Mouse (Mus musculus): ENCODE measurements at regions not wholly inside any gene's neighbourhood (a gene's known extent, or its start where the extent isn't known, plus 50 kb on each side); places are given as distances from the start of the nearest gene placed in this dataset.
A peak's percentile ranks its signal among the peaks of the same experiment; 100 is the strongest.

DNA sequence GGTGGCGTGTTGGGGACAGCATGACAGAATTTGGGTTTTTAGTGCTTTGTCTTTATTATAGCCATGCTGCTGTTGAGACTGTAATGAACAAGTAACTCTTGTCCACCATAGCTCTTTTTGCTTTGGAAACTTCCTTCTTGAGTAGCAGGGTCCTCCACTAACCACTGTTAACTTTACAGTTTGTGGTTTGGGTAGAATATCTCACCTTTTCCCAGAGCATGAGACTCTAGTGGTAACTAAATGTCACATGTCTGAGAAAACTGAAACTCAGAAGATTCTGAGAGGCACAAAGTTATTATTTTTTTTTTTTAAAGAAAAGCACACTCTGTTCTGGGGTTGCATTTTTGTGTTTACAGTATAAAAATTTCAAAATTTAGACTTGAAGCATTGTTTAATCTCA is 897.7 kb downstream of the Car8 start:
- Histone ChIP-seq H3K36me3 (no peaks in the 10 kb centered on the region), H3K4me1 (no peaks in the 10 kb centered on the region), H3K9me3 (no peaks in the 10 kb centered on the region), H3K27me3 (replicated peaks) (no peaks in the 10 kb centered on the region), H3K4me2 (replicated peaks) (no peak overlapping the region), H3K27ac (no peak overlapping the region), H3K4me3 (no peak overlapping the region), H3K9ac (no peak overlapping the region)
- 86% methylated on average over 1 of the region's 1 CpGs for WGBS
- ATAC-seq (ENCODE audit: low FRiP score, low read depth): no peak

DNA sequence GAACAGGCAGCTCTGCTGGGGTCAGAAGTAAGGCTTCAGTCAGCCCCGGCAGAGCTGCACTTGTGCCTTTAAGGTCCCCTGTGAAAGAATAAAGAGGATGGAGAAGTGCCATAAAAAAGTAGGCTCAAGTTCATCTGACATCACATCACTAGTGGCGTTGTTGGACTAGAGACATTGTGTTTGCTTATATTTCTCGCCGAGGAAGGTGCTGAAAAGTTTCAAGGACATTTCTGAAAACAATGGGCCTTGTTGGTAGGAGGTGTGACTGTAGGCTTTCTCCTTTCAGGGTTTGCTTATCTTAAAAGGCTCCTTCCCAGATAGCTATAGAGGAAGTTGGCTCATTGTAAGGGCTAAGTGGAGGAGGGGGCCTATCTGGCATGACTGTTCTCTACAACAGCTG is 924.6 kb downstream of the Car8 start:
- 83% methylated on average over 4 of the region's 4 CpGs for WGBS
- Histone ChIP-seq H3K36me3 (no peaks in the 10 kb centered on the region), H3K9ac (no peak overlapping the region), H3K27me3 (replicated peaks) (no peaks in the 10 kb centered on the region), H3K9me3 (no peaks in the 10 kb centered on the region), H3K4me3 (no peak overlapping the region), H3K4me2 (replicated peaks) (no peak overlapping the region), H3K27ac (no peak overlapping the region), H3K4me1 (no peaks in the 10 kb centered on the region)
- ATAC-seq (ENCODE audit: low FRiP score, low read depth): no peak

DNA sequence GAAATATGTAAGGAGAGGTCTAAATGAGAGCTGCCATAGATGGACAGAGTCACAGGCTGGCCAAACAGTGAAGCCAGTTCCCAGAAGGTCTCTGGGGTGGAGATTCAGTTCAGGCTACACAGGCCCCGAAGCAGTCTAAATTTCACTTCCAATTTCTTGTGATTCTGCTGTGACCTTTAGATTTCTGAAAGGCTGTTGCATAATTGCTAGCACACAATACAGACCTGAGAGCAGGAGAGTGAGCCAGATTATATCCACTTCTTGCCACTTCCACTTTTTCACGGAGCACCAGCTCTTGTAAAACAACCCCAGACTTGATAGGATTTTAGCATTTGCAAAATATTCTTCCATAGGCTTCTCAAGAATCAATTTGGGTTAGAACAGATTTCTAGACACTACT is 925.6 kb downstream of the Car8 start:
- H3K4me3 ChIP-seq: no peak overlapping the region
- H3K4me2 ChIP-seq (replicated peaks): no peak overlapping the region
- no peak overlapping the region for H3K27ac ChIP-seq
- no peaks in the 10 kb centered on the region for H3K36me3 ChIP-seq
- H3K9ac ChIP-seq: no peak overlapping the region
- WGBS: 91% methylated on average over 2 of the region's 2 CpGs
- no peak for ATAC-seq (ENCODE audit: low FRiP score, low read depth)
- H3K9me3 ChIP-seq: no peaks in the 10 kb centered on the region
- H3K4me1 ChIP-seq: no peaks in the 10 kb centered on the region
- no peaks in the 10 kb centered on the region for H3K27me3 ChIP-seq (replicated peaks)

DNA sequence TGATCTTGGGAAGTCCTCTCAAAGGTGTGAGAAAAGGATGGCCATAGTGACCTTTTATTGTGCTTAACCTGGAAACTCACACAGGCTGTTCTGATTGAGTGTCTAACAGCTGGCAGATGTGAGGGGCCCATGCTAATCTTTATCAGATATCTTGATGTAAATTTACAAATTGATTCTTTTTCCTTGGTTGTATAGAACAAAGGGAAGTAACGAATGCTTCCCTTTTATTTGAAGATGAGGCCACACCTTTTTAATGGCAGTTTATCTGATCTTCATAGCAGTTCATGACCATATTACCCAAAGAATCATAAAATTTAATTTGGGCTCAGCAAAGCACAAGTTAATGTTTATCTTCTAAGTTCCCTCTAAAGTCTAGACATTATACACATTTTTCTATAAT is 926.7 kb downstream of the Car8 start:
- no peak overlapping the region for H3K4me3 ChIP-seq
- no peaks in the 10 kb centered on the region for H3K9me3 ChIP-seq
- WGBS: 89% methylated on average over 1 of the region's 1 CpGs
- no peaks in the 10 kb centered on the region for H3K27me3 ChIP-seq (replicated peaks)
- no peak overlapping the region for H3K27ac ChIP-seq
- H3K9ac ChIP-seq: no peak overlapping the region
- ATAC-seq (ENCODE audit: low FRiP score, low read depth): no peak
- H3K4me1 ChIP-seq: no peaks in the 10 kb centered on the region
- H3K4me2 ChIP-seq (replicated peaks): no peak overlapping the region
- H3K36me3 ChIP-seq: no peaks in the 10 kb centered on the region

DNA sequence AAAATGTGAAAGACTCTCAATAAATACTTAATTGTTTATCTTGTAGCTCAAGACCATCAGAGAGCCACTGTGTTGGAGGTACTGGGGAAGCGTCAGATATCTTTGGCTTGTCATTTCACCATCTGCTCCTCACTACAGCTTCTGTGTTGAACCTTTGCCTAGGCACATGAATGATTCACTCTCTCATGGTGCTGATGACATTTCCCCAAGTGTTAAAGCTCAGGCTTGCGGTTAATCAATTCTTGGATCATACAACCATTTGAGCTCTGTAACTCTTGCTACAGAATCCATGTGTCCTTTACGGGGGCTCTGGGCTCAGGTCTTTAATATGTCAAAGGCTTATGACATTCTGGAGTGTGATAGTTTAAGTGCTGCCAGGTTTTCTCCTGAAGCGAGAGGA is 969.8 kb downstream of the Car8 start:
- ATAC-seq (ENCODE audit: low FRiP score, low read depth): no peak

DNA sequence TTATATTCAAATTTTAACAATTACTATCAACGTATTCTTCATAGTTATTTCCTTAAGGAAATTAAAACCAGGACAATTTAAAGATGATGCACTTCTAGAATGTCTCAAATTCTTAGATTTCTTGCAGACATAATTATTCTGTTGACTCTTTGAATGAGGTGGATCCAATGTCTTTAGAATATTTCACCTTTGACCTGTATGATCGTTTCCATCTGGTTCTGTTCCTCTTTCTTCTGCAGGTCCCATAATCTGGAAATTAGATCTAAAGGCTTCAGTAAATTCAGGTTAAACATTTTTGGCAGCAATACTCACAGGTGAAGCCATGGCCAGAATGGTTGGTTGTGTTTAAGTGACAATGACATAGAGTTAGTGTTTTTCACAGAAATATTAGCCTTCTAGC is 982.4 kb downstream of the Car8 start:
- no peak overlapping the region for H3K27ac ChIP-seq
- no peaks in the 10 kb centered on the region for H3K4me1 ChIP-seq
- H3K4me2 ChIP-seq (replicated peaks): no peak overlapping the region
- WGBS: 86% methylated on average over 2 of the region's 2 CpGs
- H3K4me3 ChIP-seq: no peak overlapping the region
- ATAC-seq (ENCODE audit: low FRiP score, low read depth): no peak
- H3K36me3 ChIP-seq: no peaks in the 10 kb centered on the region
- no peak overlapping the region for H3K9ac ChIP-seq
- H3K9me3 ChIP-seq: no peaks in the 10 kb centered on the region
- no peaks in the 10 kb centered on the region for H3K27me3 ChIP-seq (replicated peaks)

More for the DNA sequence above, 969.8 kb downstream of the Car8 start:
- H3K27ac ChIP-seq: no peak overlapping the region
- H3K27me3 ChIP-seq (replicated peaks): no peaks in the 10 kb centered on the region
- H3K4me1 ChIP-seq: no peaks in the 10 kb centered on the region
- no peak overlapping the region for H3K4me3 ChIP-seq
- H3K9ac ChIP-seq: no peak overlapping the region
- no peaks in the 10 kb centered on the region for H3K36me3 ChIP-seq
- H3K4me2 ChIP-seq (replicated peaks): no peak overlapping the region
- 93% methylated on average over 4 of the region's 4 CpGs for WGBS
- H3K9me3 ChIP-seq: no peaks in the 10 kb centered on the region

- no peak for ATAC-seq (ENCODE audit: low FRiP score, low read depth)
- Histone ChIP-seq H3K36me3 (no peaks in the 10 kb centered on the region), H3K4me1 (no peaks in the 10 kb centered on the region), H3K27ac (no peak overlapping the region), H3K9me3 (no peaks in the 10 kb centered on the region), H3K4me2 (replicated peaks) (no peak overlapping the region), H3K9ac (no peak overlapping the region), H3K27me3 (replicated peaks) (no peaks in the 10 kb centered on the region), H3K4me3 (no peak overlapping the region)
- WGBS: 85% methylated on average over 2 of the region's 2 CpGs
These were observed 985.2 kb downstream of the Car8 start for GRCm38 (mm10) chr4:7253616-7254015.

DNA sequence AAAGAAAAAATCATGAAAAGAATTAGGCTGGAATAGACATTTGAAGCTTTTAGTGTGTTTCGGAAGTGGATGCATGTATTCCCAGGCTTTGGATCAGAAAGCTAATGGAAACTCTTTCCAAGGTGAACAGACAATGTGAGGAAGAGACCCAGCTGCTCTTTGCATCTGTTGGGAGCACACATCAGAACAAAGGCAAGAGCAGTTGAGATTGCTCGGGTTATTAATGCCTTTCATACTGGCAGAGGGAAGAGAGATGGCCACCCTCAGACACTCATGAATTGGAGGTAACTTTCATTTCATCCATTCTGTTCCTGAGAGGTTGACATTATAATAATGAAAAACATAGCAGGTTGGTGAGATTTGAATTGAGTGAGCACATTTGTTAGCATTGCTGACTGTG is 987.2 kb downstream of the Car8 start:
- no peaks in the 10 kb centered on the region; the same call in 1 of the 2 replicates for H3K4me1 ChIP-seq
- no peak for ATAC-seq (ENCODE audit: low FRiP score, low read depth)
- no peak overlapping the region for H3K9ac ChIP-seq
- H3K27ac ChIP-seq: no peak overlapping the region
- WGBS: 69% methylated on average over 2 of the region's 2 CpGs
- H3K36me3 ChIP-seq: no peaks in the 10 kb centered on the region
- no peaks in the 10 kb centered on the region for H3K27me3 ChIP-seq (replicated peaks)
- no peaks in the 10 kb centered on the region for H3K9me3 ChIP-seq
- H3K4me3 ChIP-seq: no peak overlapping the region
- no peak overlapping the region for H3K4me2 ChIP-seq (replicated peaks)

DNA sequence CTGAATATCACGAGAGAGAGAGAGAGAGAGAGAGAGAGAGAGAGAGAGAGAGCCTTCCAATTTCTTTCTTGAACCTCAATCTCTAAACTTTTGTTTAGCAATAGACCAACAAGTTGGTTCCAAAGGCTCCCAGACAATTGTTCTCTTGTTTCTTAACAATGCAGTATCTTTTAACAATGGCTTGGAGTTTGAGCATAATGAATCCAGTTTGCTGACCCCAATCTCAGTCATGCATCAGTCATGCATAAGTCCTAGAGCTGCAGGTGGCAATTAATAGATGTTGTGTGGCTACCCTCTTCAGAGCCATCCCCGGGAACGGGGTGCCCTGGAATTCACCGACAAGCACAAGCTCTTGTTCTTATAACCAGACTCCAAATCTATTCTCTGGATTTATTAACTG is 991.0 kb downstream of the Car8 start:
- no peaks in the 10 kb centered on the region; the same call in 1 of the 2 replicates for H3K4me1 ChIP-seq
- no peak overlapping the region for H3K27ac ChIP-seq
- H3K9ac ChIP-seq: no peak overlapping the region
- no peak overlapping the region for H3K4me3 ChIP-seq
- H3K36me3 ChIP-seq: no peaks in the 10 kb centered on the region
- H3K27me3 ChIP-seq (replicated peaks): no peaks in the 10 kb centered on the region
- ATAC-seq (ENCODE audit: low FRiP score, low read depth): no peak
- no peak overlapping the region for H3K4me2 ChIP-seq (replicated peaks)
- 33% methylated on average over 4 of the region's 4 CpGs for WGBS
- H3K9me3 ChIP-seq: no peaks in the 10 kb centered on the region

DNA sequence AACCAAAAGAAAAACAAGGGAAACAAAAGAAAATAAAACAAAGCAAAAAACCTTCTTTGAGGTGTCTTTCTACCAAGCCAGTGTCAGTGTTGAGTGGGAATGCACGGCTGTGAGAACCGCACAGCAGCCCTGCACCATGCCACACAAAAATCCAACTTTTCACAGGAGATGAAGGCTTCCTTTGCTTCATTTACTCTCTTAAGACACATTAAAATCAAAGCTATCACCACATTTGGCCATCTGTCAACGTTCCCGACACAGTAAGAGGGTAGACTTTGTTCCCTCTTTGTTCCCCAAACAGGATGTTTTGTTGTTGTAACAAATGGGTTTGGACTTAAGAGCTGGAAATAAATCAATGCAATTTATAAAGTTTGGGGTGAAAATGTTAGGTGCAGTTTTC is 991.6 kb downstream of the Car8 start:
- H3K27ac ChIP-seq: no peak overlapping the region
- no peaks in the 10 kb centered on the region; the same call in 1 of the 2 replicates for H3K4me1 ChIP-seq
- H3K27me3 ChIP-seq (replicated peaks): no peaks in the 10 kb centered on the region
- H3K36me3 ChIP-seq: no peaks in the 10 kb centered on the region
- WGBS: 17% methylated on average over 4 of the region's 4 CpGs
- no peak overlapping the region for H3K4me3 ChIP-seq
- no peak overlapping the region for H3K9ac ChIP-seq
- no peak overlapping the region for H3K4me2 ChIP-seq (replicated peaks)
- H3K9me3 ChIP-seq: no peaks in the 10 kb centered on the region
- peak; percentile 39; the same call in 1 of the 2 replicates for ATAC-seq (ENCODE audit: low FRiP score, low read depth)

GRCm38 (mm10) chr4:7246828-7247227 is 992.0 kb downstream of the Car8 start:
- no peaks in the 10 kb centered on the region; the same call in 1 of the 2 replicates for H3K4me1 ChIP-seq
- no peak for ATAC-seq (ENCODE audit: low FRiP score, low read depth)
- no peak overlapping the region for H3K9ac ChIP-seq
- H3K4me2 ChIP-seq (replicated peaks): no peak overlapping the region
- H3K27ac ChIP-seq: no peak overlapping the region
- H3K9me3 ChIP-seq: no peaks in the 10 kb centered on the region
- H3K4me3 ChIP-seq: no peak overlapping the region
- H3K36me3 ChIP-seq: no peaks in the 10 kb centered on the region
- WGBS: 28% methylated on average over 4 of the region's 4 CpGs
- no peaks in the 10 kb centered on the region for H3K27me3 ChIP-seq (replicated peaks)

GRCm38 (mm10) chr4:7245653-7246052 is 993.2 kb downstream of the Car8 start:
- H3K36me3 ChIP-seq: no peaks in the 10 kb centered on the region
- H3K9ac ChIP-seq: no peak overlapping the region
- H3K9me3 ChIP-seq: no peaks in the 10 kb centered on the region
- 88% methylated on average over 2 of the region's 2 CpGs for WGBS
- ATAC-seq (ENCODE audit: low FRiP score, low read depth): no peak
- no peak overlapping the region for H3K4me3 ChIP-seq
- H3K27me3 ChIP-seq (replicated peaks): no peaks in the 10 kb centered on the region
- no peak overlapping the region for H3K27ac ChIP-seq
- no peak overlapping the region for H3K4me2 ChIP-seq (replicated peaks)
- no peaks in the 10 kb centered on the region; the same call in 1 of the 2 replicates for H3K4me1 ChIP-seq

DNA sequence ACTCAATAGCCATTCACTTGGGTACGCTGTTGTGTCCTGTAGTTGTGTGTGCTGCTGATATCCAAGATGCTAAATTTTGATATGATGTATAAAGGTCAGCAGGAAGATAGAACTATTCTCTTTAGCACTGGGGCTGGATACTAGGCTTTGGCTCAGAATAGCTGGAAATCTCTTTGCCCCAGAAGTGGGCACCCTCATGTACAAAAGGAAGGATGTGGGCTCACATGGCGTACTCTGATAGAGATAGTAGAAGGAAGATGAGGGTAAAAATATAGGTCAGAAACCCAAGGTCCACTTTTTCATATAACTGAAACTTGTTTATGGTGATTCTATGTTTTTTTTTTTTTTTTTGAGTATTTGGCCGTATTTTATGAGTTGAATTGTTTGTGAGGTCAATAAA is 1001.0 kb downstream of the Car8 start:
- Histone ChIP-seq H3K27me3 (replicated peaks) (no peaks in the 10 kb centered on the region), H3K27ac (no peak overlapping the region), H3K4me2 (replicated peaks) (no peak overlapping the region), H3K36me3 (no peaks in the 10 kb centered on the region), H3K4me3 (no peak overlapping the region), H3K9me3 (peaks cover 32% of the 10 kb centered on the region), H3K9ac (no peak overlapping the region), H3K4me1 (no peaks in the 10 kb centered on the region)
- WGBS: 91% methylated on average over 3 of the region's 3 CpGs
- no peak for ATAC-seq (ENCODE audit: low FRiP score, low read depth)

All from neural tube, embryonic 12.5 days (tissue).